Mouse (Mus musculus): Measurements from ENCODE around the gene Fgd3. TPM values are rescaled to one million over a fixed set of nuclear protein-coding genes. Genes with fewer than 3 reads are reported as not detected.
A peak's percentile ranks its signal among the peaks of the same experiment; 100 is the strongest.

Gene Fgd3
- polyA plus RNA-seq, 1 experiment from 2014 or later = 1.1 TPM

DNA sequence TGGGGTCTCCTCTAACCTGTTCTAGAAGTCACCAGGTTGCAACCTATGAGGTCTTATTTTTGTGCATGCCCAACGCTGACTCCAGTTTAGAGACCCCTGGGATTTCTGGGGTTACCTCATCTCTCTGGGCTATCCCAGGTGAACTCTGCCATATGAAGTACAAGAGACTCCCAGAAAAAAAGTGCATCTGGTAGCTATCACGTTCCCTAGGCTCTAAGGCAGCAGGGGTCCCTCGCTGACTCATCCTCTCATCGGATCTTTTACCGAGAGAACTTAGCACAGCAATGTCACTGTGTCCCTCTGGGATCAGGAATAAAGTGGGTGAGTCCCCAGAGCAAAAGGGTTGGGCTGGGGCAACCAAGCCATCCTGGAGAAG, 105.0 kb downstream of the Fgd3 start:
- peak overlapping the region; percentile 81 for H3K9ac ChIP-seq (replicated peaks; ENCODE audit: low read length)
- 10% methylated on average over 5 of the region's 5 CpGs for WGBS
- H3K36me3 ChIP-seq (ENCODE audit: insufficient read depth, low read length) = no peaks in the 10 kb centered on the region
- no peak for ATAC-seq (ENCODE audit: low FRiP score, low TSS enrichment)
- peak overlapping the region; percentile 81 for H3K4me3 ChIP-seq (ENCODE audit: low read length)
- peak overlapping the region; percentile 57 for H3K4me2 ChIP-seq (replicated peaks; ENCODE audit: low read depth, low read length)
- no peak overlapping the region for H3K27ac ChIP-seq (ENCODE audit: low read length)
- no peaks in the 10 kb centered on the region for H3K27me3 ChIP-seq (ENCODE audit: insufficient read depth, low read length)
- peaks cover 22% of the 10 kb centered on the region for H3K4me1 ChIP-seq (ENCODE audit: insufficient read depth, low read length)
- H3K9me3 ChIP-seq (ENCODE audit: low read length) = no peaks in the 10 kb centered on the region

DNA sequence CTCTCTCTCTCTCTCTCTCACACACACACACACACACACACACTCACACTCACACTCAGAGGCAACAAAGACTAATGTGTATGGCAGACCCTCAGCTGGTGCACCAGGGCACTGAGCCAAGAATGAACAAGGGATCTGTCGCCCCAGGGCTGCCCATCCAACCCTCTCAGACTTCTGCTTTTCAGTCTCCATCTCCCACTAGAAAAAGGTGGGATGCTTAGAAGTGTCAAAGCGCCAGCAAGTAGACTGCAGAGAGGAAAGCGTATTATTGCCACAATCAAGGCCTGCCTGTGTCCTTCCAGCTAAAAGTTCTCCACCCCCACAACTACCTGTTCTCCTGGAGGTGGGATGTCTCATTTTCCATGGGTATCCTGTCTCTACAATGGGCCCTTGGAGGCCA, 105.7 kb downstream of the Fgd3 start:
- WGBS = 85% methylated on average over 3 of the region's 3 CpGs

DNA sequence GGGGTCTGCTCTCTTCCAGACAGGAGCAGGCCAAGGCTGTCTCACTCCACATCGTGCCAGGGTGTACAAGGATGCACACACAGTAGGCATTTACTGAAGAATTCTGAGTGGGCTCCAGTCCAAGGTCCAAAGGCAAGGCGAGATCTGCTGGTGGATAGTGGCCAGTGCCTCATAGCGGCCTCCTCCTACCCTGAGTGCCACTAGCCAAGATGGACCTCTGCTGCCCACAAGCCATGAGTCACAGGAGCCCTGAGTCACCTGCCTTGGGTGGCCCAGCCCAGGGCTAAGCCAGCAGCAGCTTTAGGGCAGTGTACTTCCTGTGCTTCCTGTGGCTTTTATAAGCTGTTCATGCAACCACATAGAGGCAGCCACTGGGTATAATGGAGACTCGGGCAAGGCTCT, 106.6 kb downstream of the Fgd3 start:
- Histone ChIP-seq H3K36me3 (ENCODE audit: insufficient read depth, low read length) (no peaks in the 10 kb centered on the region), H3K27ac (ENCODE audit: low read length) (no peak overlapping the region), H3K9me3 (ENCODE audit: low read length) (no peaks in the 10 kb centered on the region), H3K4me2 (replicated peaks; ENCODE audit: low read depth, low read length) (no peak overlapping the region), H3K4me1 (ENCODE audit: insufficient read depth, low read length) (peaks cover 22% of the 10 kb centered on the region), H3K27me3 (ENCODE audit: insufficient read depth, low read length) (no peaks in the 10 kb centered on the region), H3K4me3 (ENCODE audit: low read length) (no peak overlapping the region), H3K9ac (replicated peaks; ENCODE audit: low read length) (no peak overlapping the region)
- ATAC-seq (ENCODE audit: low FRiP score, low TSS enrichment) = no peak
- 67% methylated on average over 4 of the region's 4 CpGs for WGBS

More for the DNA sequence above, 105.7 kb downstream of the Fgd3 start:
- no peaks in the 10 kb centered on the region for H3K9me3 ChIP-seq (ENCODE audit: low read length)
- H3K4me3 ChIP-seq (ENCODE audit: low read length) = no peak overlapping the region
- no peak overlapping the region for H3K9ac ChIP-seq (replicated peaks; ENCODE audit: low read length)
- no peak overlapping the region for H3K4me2 ChIP-seq (replicated peaks; ENCODE audit: low read depth, low read length)
- no peak for ATAC-seq (ENCODE audit: low FRiP score, low TSS enrichment)
- no peak overlapping the region for H3K27ac ChIP-seq (ENCODE audit: low read length)
- H3K36me3 ChIP-seq (ENCODE audit: insufficient read depth, low read length) = no peaks in the 10 kb centered on the region
- H3K27me3 ChIP-seq (ENCODE audit: insufficient read depth, low read length) = no peaks in the 10 kb centered on the region
- H3K4me1 ChIP-seq (ENCODE audit: insufficient read depth, low read length) = peaks cover 22% of the 10 kb centered on the region

DNA sequence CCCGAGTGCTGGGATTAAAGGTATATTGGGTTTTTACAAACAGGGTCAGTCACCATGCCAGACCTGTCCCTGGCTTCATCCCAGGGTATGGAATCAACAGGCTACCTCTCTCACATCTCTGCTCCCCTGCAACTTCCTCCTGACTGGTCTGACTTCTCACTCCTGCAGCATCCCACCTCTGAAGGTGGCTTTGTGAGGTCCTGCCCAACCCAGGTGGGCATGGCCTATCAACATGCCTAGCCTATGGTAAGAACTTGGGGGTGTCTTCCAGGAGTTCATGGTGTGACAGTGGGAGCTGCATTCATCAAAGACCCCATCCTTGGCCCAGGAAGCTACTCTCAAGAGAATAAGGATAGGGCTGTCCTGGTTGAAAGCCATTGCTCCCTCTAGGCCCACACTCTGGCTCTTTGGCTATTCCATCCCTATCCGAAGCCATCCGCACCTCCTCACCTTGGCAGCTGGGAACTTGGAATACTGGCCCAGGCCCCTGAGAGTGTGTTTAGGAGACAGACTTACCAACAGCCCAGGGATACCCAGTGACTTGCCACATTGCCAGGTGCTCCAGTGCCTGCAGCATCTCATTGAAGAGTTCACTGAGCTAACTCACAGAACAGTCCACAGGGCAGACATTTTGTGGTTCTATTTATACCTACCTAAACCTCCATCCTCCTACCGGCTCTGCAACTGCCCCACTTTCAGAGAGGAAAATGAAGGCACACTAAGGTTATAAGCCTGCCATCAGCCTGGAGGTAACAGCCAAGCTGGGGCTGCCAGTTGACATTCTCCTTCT, 107.2 kb downstream of the Fgd3 start:
- Histone ChIP-seq H3K4me3 (ENCODE audit: low read length) (no peak overlapping the region), H3K9ac (replicated peaks; ENCODE audit: low read length) (no peak overlapping the region), H3K4me1 (ENCODE audit: insufficient read depth, low read length) (peaks cover 22% of the 10 kb centered on the region), H3K4me2 (replicated peaks; ENCODE audit: low read depth, low read length) (no peak overlapping the region), H3K27ac (ENCODE audit: low read length) (no peak overlapping the region), H3K9me3 (ENCODE audit: low read length) (no peaks in the 10 kb centered on the region), H3K36me3 (ENCODE audit: insufficient read depth, low read length) (no peaks in the 10 kb centered on the region), H3K27me3 (ENCODE audit: insufficient read depth, low read length) (no peaks in the 10 kb centered on the region)
- ATAC-seq (ENCODE audit: low FRiP score, low TSS enrichment) = no peak
- WGBS = 84% methylated on average over 4 of the region's 4 CpGs

Other genes starting within 250 kb of the Fgd3 start
- 1.0 and 1.2 TPM in 2 replicates for gene Wnk2, start 172.3 kb downstream of the Fgd3 start, polyA plus RNA-seq (2015; fragmentation: Nextera tagmentation; extraction: Ambion mirVana)
- 76.1 and 77.1 TPM in 2 replicates for gene Ninj1, start 132.8 kb downstream of the Fgd3 start, polyA plus RNA-seq (2015; fragmentation: Nextera tagmentation; extraction: Ambion mirVana)
- gene Card19, start 104.3 kb downstream of the Fgd3 start, polyA plus RNA-seq (2015; fragmentation: Nextera tagmentation; extraction: Ambion mirVana) = 50.0 and 52.6 TPM in 2 replicates
- 31.2 and 34.5 TPM in 2 replicates for gene Susd3, start 71.6 kb downstream of the Fgd3 start, polyA plus RNA-seq (2015; fragmentation: Nextera tagmentation; extraction: Ambion mirVana)
- 27.9 and 29.4 TPM in 2 replicates for gene Bicd2, start 21.3 kb upstream of the Fgd3 start, polyA plus RNA-seq (2015; fragmentation: Nextera tagmentation; extraction: Ambion mirVana)
- gene Ippk, start 100.9 kb upstream of the Fgd3 start, polyA plus RNA-seq (2015; fragmentation: Nextera tagmentation; extraction: Ambion mirVana) = 17.4 and 17.9 TPM in 2 replicates
- 0.76 and 1.9 TPM in 2 replicates for gene Tes3-ps, start 173.0 kb upstream of the Fgd3 start, polyA plus RNA-seq (2015; fragmentation: Nextera tagmentation; extraction: Ambion mirVana)
- gene Ecm2, start 184.5 kb upstream of the Fgd3 start, polyA plus RNA-seq (2015; fragmentation: Nextera tagmentation; extraction: Ambion mirVana) = 1.1 and 1.3 TPM in 2 replicates
- gene Aspn, start 224.1 kb upstream of the Fgd3 start, polyA plus RNA-seq (2015; fragmentation: Nextera tagmentation; extraction: Ambion mirVana) = 16.0 and 19.9 TPM in 2 replicates